Mouse (Mus musculus) lung, embryonic 16.5 days (tissue): Measurements from ENCODE around the gene C1ql4. TPM values are rescaled to one million over a fixed set of nuclear protein-coding genes. Genes with fewer than 3 reads are reported as not detected.
A peak's percentile ranks its signal among the peaks of the same experiment; 100 is the strongest.

Source experiments
- ATAC-seq: fragments of 200-750 bp; cut with Nextera tagmentation; 2 replicates; pipeline ENCODE4 v1.8.0; 2017; ENCODE audit warnings: low read depth, mild to moderate bottlenecking, moderate library complexity
- H3K27ac ChIP-seq: fragments of 300-500 bp; sonication (generic); 2 replicates; pipeline ENCODE4 v1.5.1; 2014; ENCODE audit warnings: mild to moderate bottlenecking, control low read depth, low read length
- H3K27me3 ChIP-seq: fragments of 300-500 bp; sonication (generic); 2 replicates; pipeline ENCODE4 v1.6.1; 2014; ENCODE audit warnings: low read depth, low read length, mixed read lengths; ENCODE audit not compliant: control insufficient read depth, insufficient read depth
- H3K36me3 ChIP-seq: fragments of 300-500 bp; sonication (generic); 2 replicates; pipeline ENCODE4 v1.6.1; 2014; ENCODE audit warnings: low read length; ENCODE audit not compliant: control insufficient read depth, insufficient read depth
- H3K4me1 ChIP-seq: fragments of 300-500 bp; sonication (generic); replicated peaks from 2 replicates; pipeline ENCODE4 v1.6.1; 2014; ENCODE audit warnings: low read length, mixed read lengths; ENCODE audit not compliant: control insufficient read depth, insufficient read depth
- H3K4me2 ChIP-seq: fragments of 300-500 bp; sonication (generic); 2 replicates; pipeline ENCODE4 v1.6.1; 2014; ENCODE audit warnings: low read depth, low read length, control low read depth
- H3K4me3 ChIP-seq: fragments of 300-500 bp; sonication (generic); 2 replicates; pipeline ENCODE4 v1.5.1; 2014; ENCODE audit warnings: mild to moderate bottlenecking, low read length, control low read depth
- H3K9ac ChIP-seq: fragments of 300-500 bp; sonication (generic); 2 replicates; pipeline ENCODE4 v1.6.1; 2014; ENCODE audit warnings: low read length, control low read depth
- H3K9me3 ChIP-seq: fragments of 300-500 bp; sonication (generic); 2 replicates; pipeline ENCODE4 v1.6.1; 2016; ENCODE audit warnings: low read length; ENCODE audit not compliant: control insufficient read depth
- whole genome bisulfite sequencing: fragments of 180-500 bp; shearing (Covaris S2); extraction: QIAGEN DNeasy Blood & Tissue Kit; methylation state at CpG from one replicate; pipeline ENCODE4 v1.1.7; 2014; 5-methylcytosine and 5-hydroxymethylcytosine counted together
- polyA plus RNA-seq: library from polyadenylated mRNA; unstranded; fragments of >200 nt; fragmentation: Nextera tagmentation; extraction: Ambion mirVana; gene quantifications from 2 replicates; pipeline ENCODE4 v1.2.1, GENCODE M21; 2015

Gene C1ql4
- polyA plus RNA-seq, 1 experiment from 2014 or later, result not detected

GRCm38 (mm10) chr15:99040920-99041856 lies 46.4 kb downstream of the C1ql4 start:
- peaks cover 8% of the 10 kb centered on the region; the same call in 1 of the 2 replicates for H3K36me3 ChIP-seq
- no peak overlapping the region for H3K4me3 ChIP-seq
- no peaks in the 10 kb centered on the region for H3K27me3 ChIP-seq
- no peak overlapping the region for H3K9ac ChIP-seq
- no peaks in the 10 kb centered on the region for H3K9me3 ChIP-seq
- ATAC-seq, result no peak
- H3K4me1 ChIP-seq, result no peaks in the 10 kb centered on the region
- no peak overlapping the region for H3K4me2 ChIP-seq
- 50% methylated on average over 21 of the region's 21 CpGs for WGBS
- H3K27ac ChIP-seq, result no peak overlapping the region

GRCm38 (mm10) chr15:99039996-99040919 lies 47.4 kb downstream of the C1ql4 start:
- WGBS, result 41% methylated on average over 26 of the region's 26 CpGs
- Histone ChIP-seq H3K36me3 (peaks cover 13% of the 10 kb centered on the region; the same call in 1 of the 2 replicates), H3K4me2 (no peak overlapping the region), H3K27ac (no peak overlapping the region), H3K9me3 (no peaks in the 10 kb centered on the region), H3K9ac (no peak overlapping the region), H3K4me1 (no peaks in the 10 kb centered on the region), H3K27me3 (no peaks in the 10 kb centered on the region), H3K4me3 (no peak overlapping the region)
- peak; percentile 31; the same call in 1 of the 2 replicates for ATAC-seq

- no peak for ATAC-seq
- Histone ChIP-seq H3K9ac (no peak overlapping the region), H3K9me3 (no peaks in the 10 kb centered on the region), H3K27me3 (no peaks in the 10 kb centered on the region), H3K4me2 (no peak overlapping the region), H3K4me3 (no peak overlapping the region), H3K36me3 (peaks cover 22% of the 10 kb centered on the region), H3K4me1 (no peaks in the 10 kb centered on the region), H3K27ac (no peak overlapping the region)
- WGBS, result 67% methylated on average over 4 of the region's 4 CpGs
Observed at GRCm38 (mm10) chr15:99039306-99039705, 48.3 kb downstream of the C1ql4 start.

GRCm38 (mm10) chr15:99038797-99039196 lies 48.8 kb downstream of the C1ql4 start:
- peaks cover 22% of the 10 kb centered on the region for H3K36me3 ChIP-seq
- no peaks in the 10 kb centered on the region for H3K9me3 ChIP-seq
- no peak for ATAC-seq
- 85% methylated on average over 5 of the region's 5 CpGs for WGBS
- H3K27me3 ChIP-seq, result no peaks in the 10 kb centered on the region
- H3K9ac ChIP-seq, result no peak overlapping the region
- H3K4me2 ChIP-seq, result no peak overlapping the region
- H3K4me1 ChIP-seq, result peaks cover under 1% of the 10 kb centered on the region; the same call in 1 of the 2 replicates
- H3K27ac ChIP-seq, result no peak overlapping the region
- H3K4me3 ChIP-seq, result no peak overlapping the region

GRCm38 (mm10) chr15:99038025-99038424 lies 49.6 kb downstream of the C1ql4 start:
- peaks cover 8% of the 10 kb centered on the region for H3K4me1 ChIP-seq
- no peak for ATAC-seq
- no peak overlapping the region for H3K4me2 ChIP-seq
- peaks cover 22% of the 10 kb centered on the region for H3K36me3 ChIP-seq
- H3K9me3 ChIP-seq, result no peaks in the 10 kb centered on the region
- no peak overlapping the region for H3K9ac ChIP-seq
- H3K27me3 ChIP-seq, result no peaks in the 10 kb centered on the region
- no peak overlapping the region for H3K4me3 ChIP-seq
- no peak overlapping the region for H3K27ac ChIP-seq
- 96% methylated on average over 1 of the region's 1 CpGs for WGBS

GRCm38 (mm10) chr15:99036249-99036905 lies 51.2 kb downstream of the C1ql4 start:
- Histone ChIP-seq H3K9me3 (no peaks in the 10 kb centered on the region), H3K4me1 (peaks cover 23% of the 10 kb centered on the region), H3K36me3 (peaks cover 22% of the 10 kb centered on the region), H3K27me3 (no peaks in the 10 kb centered on the region), H3K4me2 (no peak overlapping the region), H3K9ac (no peak overlapping the region), H3K4me3 (no peak overlapping the region), H3K27ac (no peak overlapping the region)
- peak; percentile 48 for ATAC-seq
- WGBS, result 72% methylated on average over 8 of the region's 8 CpGs

GRCm38 (mm10) chr15:99035431-99035830 lies 52.2 kb downstream of the C1ql4 start:
- Histone ChIP-seq H3K27me3 (no peaks in the 10 kb centered on the region), H3K4me3 (no peak overlapping the region), H3K9ac (no peak overlapping the region), H3K9me3 (no peaks in the 10 kb centered on the region), H3K4me2 (no peak overlapping the region), H3K27ac (no peak overlapping the region), H3K4me1 (peaks cover 26% of the 10 kb centered on the region), H3K36me3 (peaks cover 22% of the 10 kb centered on the region)
- WGBS, result 86% methylated on average over 4 of the region's 4 CpGs
- ATAC-seq, result no peak
